Mouse (Mus musculus) midbrain, embryonic 10.5 days (tissue): ENCODE data around the gene Ifi27l2b. TPM values are rescaled to one million over a fixed set of nuclear protein-coding genes. Genes with fewer than 3 reads are reported as not detected.
"Not testable (repeated sequence)": the region's sequence is repeated elsewhere in the genome, so short reads cannot be mapped to it uniquely, and the experiment has no call there.

Experiments
- DNase-seq: peaks from one replicate; pipeline ENCODE4 v3.0.0-alpha.2; 2017; ENCODE audit warnings: low spot score
- H3K27ac ChIP-seq: fragments of 300-500 bp; sonication (generic); replicated peaks from 2 replicates; pipeline ENCODE4 v1.5.1; 2016; ENCODE audit warnings: mild to moderate bottlenecking
- H3K27me3 ChIP-seq: fragments of 300-500 bp; sonication (generic); 2 replicates; pipeline ENCODE4 v1.6.1; 2016; ENCODE audit warnings: low read depth, mild to moderate bottlenecking; ENCODE audit not compliant: poor library complexity, severe bottlenecking
- H3K36me3 ChIP-seq: fragments of 300-500 bp; sonication (generic); 2 replicates; pipeline ENCODE4 v1.6.1; 2016; ENCODE audit warnings: mild to moderate bottlenecking, moderate library complexity
- H3K4me1 ChIP-seq: fragments of 300-500 bp; sonication (generic); 2 replicates; pipeline ENCODE4 v1.6.1; 2016
- H3K4me3 ChIP-seq: fragments of 300-500 bp; sonication (generic); 2 replicates; pipeline ENCODE4 v1.5.1; 2016; ENCODE audit warnings: mild to moderate bottlenecking, moderate library complexity
- H3K9me3 ChIP-seq: fragments of 300-500 bp; sonication (generic); replicated peaks from 2 replicates; pipeline ENCODE4 v1.6.1; 2016; ENCODE audit warnings: mild to moderate bottlenecking
- WGBS: fragments of 180-500 bp; shearing (Covaris S2); methylation state at CpG from one replicate; pipeline ENCODE4 v1.1.7; 2016; 5-methylcytosine and 5-hydroxymethylcytosine counted together
- polyA plus RNA-seq: library from polyadenylated mRNA; unstranded; fragments of >200 nt; fragmentation: Nextera tagmentation; extraction: Ambion mirVana; gene quantifications from 2 replicates; pipeline ENCODE4 v1.2.1, GENCODE M21; 2016

Ifi27l2b gene
- polyA plus RNA-seq, 1 experiment from 2014 or later = not detected

DNA sequence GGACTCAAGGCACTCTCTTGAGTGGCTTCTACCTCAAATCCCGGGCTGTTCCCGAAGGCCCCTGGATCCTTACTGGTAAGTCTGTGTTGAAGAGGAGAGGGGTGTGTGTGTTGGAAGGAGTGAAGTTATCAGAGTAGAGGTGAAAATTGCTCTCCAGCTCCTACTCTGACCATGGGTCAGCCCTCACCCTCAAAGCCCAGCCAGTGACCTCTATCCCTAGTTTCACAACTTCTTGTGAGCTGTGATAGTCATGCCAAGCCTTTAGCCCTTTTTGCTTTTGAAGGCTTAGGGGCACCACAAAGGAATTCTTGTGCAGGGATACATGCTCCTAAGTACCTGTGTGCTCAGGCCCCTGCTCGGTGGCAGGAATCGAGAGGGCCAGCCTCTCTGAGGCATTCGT is 24.6 kb upstream of the Ifi27l2b start:
- DNase-seq = no peak
- Histone ChIP-seq H3K27ac (no peak overlapping the region), H3K4me3 (no peak overlapping the region), H3K9me3 (no peaks in the 10 kb centered on the region), H3K36me3 (no peaks in the 10 kb centered on the region), H3K4me1 (no peaks in the 10 kb centered on the region), H3K27me3 (no peaks in the 10 kb centered on the region)
- 85% methylated on average over 5 of the region's 5 CpGs for WGBS

DNA sequence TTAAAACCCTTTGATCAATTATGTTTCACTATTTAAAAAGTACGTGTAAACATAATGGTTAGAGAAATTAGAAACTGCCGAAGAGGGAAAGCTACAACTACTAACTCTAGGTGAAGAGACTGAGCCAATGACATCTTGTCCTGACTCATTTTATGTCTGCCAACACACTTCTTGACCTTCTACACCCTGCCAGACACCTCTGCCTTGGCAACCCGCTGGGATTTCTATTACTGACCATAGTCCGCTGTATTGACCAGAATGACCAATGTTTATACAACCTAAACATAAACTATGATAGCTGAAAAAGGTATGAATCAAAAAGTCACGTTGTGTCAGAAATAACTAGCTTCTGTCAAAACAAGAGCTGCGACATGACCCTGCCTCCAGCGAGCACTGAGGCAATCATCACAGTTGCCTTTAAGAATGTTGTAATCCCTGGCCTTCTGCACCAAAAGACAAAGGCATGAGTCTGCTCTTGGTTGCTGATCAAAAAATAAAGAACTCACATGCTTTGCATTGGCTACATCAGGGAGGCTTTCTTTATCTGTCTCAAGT is 20.5 kb upstream of the Ifi27l2b start:
- H3K9me3 ChIP-seq = no peaks in the 10 kb centered on the region
- 84% methylated on average over 7 of the region's 7 CpGs for WGBS
- no peak for DNase-seq
- no peak overlapping the region for H3K4me3 ChIP-seq
- no peaks in the 10 kb centered on the region for H3K36me3 ChIP-seq
- H3K27me3 ChIP-seq = no peaks in the 10 kb centered on the region
- H3K4me1 ChIP-seq = no peaks in the 10 kb centered on the region
- H3K27ac ChIP-seq = no peak overlapping the region

DNA sequence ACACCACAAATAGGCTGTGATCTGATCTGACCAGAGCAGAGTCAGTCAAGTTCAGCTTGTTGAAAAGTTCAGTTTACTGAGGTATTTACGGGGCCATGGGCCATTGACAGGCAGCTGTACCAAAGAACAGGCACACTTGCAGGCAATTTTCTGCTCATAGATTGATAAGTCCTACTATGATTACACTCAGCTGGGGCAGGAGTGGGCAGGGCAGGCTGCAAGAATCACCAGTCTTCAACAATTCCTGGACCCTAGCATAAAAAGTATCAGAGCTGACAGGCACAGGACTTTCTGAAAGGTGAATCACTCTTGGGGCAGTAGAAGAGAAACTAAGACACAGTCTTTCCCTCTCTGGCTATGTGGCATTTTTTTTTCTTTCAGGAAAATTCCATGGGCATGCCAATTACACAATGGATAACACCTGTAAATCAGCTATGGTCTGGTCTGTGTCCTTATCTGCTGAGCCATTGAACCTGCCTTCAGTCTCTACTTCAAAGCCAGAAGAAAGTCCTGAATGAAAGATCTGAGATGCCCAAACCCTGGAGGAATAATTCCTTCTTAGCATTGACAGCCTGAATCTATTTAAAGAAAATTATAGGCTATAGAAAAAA is 19.9 kb upstream of the Ifi27l2b start:
- H3K4me1 ChIP-seq = no peaks in the 10 kb centered on the region
- WGBS = 92% methylated on average over 1 of the region's 1 CpGs
- DNase-seq = no peak
- H3K27me3 ChIP-seq = no peaks in the 10 kb centered on the region
- H3K9me3 ChIP-seq = no peaks in the 10 kb centered on the region
- no peak overlapping the region for H3K27ac ChIP-seq
- no peak overlapping the region for H3K4me3 ChIP-seq
- H3K36me3 ChIP-seq = no peaks in the 10 kb centered on the region

DNA sequence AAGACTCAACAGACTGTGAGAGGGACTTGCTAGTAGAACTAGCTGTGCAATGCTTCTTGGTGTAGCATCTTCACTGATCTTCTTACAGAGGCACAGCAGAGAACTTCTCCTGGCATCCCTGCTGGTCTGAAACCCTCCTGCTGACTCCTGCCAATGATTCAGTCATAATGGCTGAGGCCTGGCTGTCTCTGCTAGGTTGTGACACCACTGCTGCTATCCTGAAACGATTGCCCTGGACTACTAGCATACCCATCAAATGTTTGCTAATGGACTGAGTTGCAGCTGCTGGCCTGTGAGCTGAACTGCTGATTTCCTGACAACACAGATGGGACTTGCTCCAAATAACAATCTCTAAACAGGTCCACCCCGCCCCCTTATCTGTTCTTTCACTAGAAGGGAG is 17.5 kb upstream of the Ifi27l2b start:
- Histone ChIP-seq H3K36me3 (no peaks in the 10 kb centered on the region), H3K4me3 (no peak overlapping the region), H3K4me1 (no peaks in the 10 kb centered on the region), H3K27me3 (no peaks in the 10 kb centered on the region), H3K27ac (no peak overlapping the region), H3K9me3 (peaks cover 5% of the 10 kb centered on the region; the same call in 1 of the 2 replicates)
- 67% methylated on average over 2 of the region's 2 CpGs for WGBS
- DNase-seq = no peak

DNA sequence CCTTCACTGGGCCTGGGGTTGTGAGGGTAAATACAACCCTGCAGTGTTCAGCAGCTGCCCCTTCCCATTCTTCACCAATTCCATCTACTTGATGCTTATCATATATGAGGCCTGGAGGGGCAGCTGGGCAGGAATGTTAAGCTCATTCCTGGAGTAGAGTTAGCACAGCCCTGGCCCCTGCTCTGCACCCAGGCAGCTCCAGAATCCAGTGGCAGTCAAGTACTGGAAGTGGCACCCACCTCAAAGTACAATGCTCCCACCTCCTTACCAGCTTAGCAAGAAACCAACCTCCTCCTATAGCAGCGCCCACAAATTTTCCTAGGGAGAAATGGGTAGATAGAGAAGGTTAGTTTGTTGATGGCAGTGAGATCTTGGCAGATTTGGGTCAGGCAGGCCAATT is 296 bp downstream of the Ifi27l2b start:
- H3K4me1 ChIP-seq, H3K36me3 ChIP-seq, H3K27ac ChIP-seq, H3K27me3 ChIP-seq, H3K9me3 ChIP-seq, H3K4me3 ChIP-seq, DNase-seq: not testable (repeated sequence)
- no CpG with 5 or more reads among the region's 1 CpGs for WGBS

DNA sequence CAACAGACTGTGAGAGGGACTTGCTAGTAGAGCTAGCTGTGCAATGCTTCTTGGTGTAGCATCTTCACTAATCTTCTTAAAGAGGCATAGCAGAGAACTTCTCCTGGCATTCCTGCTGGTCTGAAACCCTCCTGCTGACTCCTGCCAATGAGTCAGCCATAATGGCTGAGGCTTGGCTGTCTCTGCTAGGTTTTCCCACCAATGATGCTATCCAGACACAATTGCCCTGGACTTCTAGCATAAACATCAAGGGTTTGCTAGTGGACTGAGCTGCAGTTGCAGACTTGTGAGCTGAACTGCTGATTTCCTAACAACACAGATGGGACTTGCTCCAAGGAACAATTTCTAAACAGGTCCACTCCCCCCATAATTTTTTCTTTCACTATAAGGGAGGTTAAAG is 3.7 kb downstream of the Ifi27l2b start:
- no peaks in the 10 kb centered on the region for H3K36me3 ChIP-seq
- no peaks in the 10 kb centered on the region for H3K9me3 ChIP-seq
- no peaks in the 10 kb centered on the region for H3K4me1 ChIP-seq
- H3K27me3 ChIP-seq = no peaks in the 10 kb centered on the region
- DNase-seq = no peak
- H3K27ac ChIP-seq = no peak overlapping the region
- no peak overlapping the region for H3K4me3 ChIP-seq

DNA sequence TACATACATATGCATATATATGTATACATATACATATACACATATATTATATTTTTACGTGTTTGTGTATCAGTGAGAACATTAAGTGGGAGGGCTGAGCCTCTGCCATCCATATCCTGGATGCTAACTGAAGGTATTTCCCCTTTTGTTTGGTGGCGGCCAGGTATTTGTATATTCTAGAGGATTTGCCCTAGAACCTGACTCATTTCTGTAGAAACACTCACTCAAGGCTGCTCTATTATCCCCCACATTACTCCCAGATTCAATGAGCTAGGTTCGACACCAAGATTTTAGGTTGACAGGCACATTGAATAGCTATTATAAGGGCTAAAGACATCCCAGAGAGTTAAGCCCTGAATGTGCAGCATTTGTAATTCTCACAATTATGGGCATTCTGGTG is 12.0 kb downstream of the Ifi27l2b start:
- Histone ChIP-seq H3K4me3 (no peak overlapping the region), H3K27me3 (no peaks in the 10 kb centered on the region), H3K9me3 (no peaks in the 10 kb centered on the region), H3K36me3 (no peaks in the 10 kb centered on the region), H3K4me1 (0 out of 2 replicates have a peak, but pooled peaks cover 2% of the 10 kb centered on the region), H3K27ac (no peak overlapping the region)
- 75% methylated on average over 3 of the region's 3 CpGs for WGBS
- DNase-seq = no peak

DNA sequence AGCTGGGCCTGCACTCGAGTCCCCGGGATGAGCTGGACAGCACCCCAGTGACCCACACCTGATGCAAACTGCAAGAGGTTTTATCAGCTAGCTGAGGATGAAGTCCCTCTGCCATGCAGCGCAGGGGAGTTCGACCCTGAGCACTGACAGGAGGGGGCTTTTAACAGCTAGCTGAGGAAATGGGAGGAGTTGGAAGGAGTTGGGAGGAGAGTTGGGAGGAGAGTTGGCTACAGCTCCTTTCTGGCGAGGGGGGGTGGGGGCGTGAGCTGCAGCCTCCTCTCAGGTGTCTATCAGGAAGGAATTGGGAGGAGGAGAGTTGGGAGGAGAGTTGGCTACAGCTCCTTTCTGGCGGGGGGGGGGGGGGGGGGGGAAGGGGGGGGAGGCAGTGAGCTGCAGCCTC is 12.8 kb downstream of the Ifi27l2b start:
- H3K4me3 ChIP-seq, H3K36me3 ChIP-seq, H3K4me1 ChIP-seq, H3K27ac ChIP-seq, DNase-seq, H3K27me3 ChIP-seq, H3K9me3 ChIP-seq: not testable (repeated sequence)
- WGBS = 50% methylated on average over 6 of the region's 7 CpGs

DNA sequence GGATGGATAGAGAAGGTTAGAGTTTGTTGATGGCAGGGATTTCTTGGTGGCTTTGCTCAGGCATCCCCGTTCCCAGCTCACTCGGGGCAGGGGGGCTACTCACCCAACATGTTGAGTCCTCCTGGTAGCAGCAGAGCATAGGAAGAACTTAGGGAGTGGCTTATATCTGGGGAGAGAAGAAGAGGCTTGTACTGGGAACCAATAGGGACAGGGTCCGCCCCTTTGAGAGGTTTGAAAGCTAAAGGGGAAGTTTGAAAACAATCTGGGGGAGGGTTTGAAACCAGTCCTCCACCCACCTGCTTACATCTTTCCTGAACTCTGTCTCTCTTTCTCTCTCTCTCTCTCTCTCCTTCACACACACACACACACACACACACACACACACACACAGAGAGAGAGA is 13.5 kb downstream of the Ifi27l2b start, which contains the start of gene Ifi27l2a:
Gene Ifi27l2a, minus strand, starts transcription at position 157 of the 400 bp plus-strand sequence.
- WGBS = 50% methylated on average over 3 of the region's 3 CpGs
- H3K27ac ChIP-seq = no peak within 1 kb of the TSS
- H3K4me1 ChIP-seq = 0 out of 2 replicates have a peak, but pooled peaks cover 2% of the 10 kb centered on the region
- H3K9me3 ChIP-seq = no peaks in the 10 kb centered on the region
- no peaks in the 10 kb centered on the region for H3K27me3 ChIP-seq
- H3K4me3 ChIP-seq = no peak within 1 kb of the TSS
- no peak for DNase-seq
- H3K36me3 ChIP-seq = no peaks in the 10 kb centered on the region

DNA sequence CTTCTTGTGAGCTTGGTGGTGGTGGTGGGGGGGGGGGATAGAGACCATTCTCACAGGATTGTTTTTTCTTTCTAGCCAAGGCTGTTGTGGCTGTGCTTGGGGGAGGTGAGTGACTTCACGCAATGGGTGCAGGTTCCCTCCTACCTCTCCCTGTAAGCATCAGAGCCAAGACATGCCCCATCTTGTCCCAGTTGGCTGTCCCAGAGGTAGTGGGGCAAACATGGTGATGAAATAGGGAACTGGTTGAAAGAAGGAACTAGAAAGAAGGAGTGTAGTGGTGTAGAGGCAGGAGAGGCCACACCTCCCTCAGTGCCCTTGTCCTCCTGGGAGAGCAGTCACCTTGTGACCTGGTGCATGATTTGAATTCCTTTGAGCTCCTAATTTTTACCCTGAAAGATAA is 19.4 kb downstream of the Ifi27l2b start:
- H3K9me3 ChIP-seq = no peaks in the 10 kb centered on the region
- no peak overlapping the region for H3K27ac ChIP-seq
- no peaks in the 10 kb centered on the region for H3K36me3 ChIP-seq
- 0 out of 2 replicates have a peak, but pooled peaks cover 2% of the 10 kb centered on the region for H3K4me1 ChIP-seq
- no peak for DNase-seq
- H3K4me3 ChIP-seq = no peak overlapping the region
- H3K27me3 ChIP-seq = no peaks in the 10 kb centered on the region
- WGBS = 88% methylated on average over 1 of the region's 1 CpGs

DNA sequence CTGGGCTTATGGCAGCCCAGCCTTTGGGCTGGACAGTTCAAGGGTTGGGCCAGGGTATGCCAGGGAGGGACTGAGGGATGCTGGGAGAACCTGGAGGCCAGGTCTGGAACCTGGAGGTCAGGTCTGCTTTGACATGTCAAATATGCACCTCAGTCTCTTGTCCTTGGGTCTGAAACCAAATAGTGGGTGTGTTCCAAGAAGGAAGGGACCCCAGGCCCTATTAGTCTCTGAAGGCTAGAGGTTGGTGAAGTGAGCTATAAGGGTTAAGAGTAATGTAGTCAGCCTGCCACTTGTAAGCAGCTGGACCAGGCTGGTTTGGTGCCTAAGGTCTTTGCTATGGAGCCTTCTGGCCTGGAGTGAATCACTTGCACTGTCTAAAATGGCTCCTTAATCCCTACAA is 22.2 kb downstream of the Ifi27l2b start:
- Histone ChIP-seq H3K9me3 (no peaks in the 10 kb centered on the region), H3K27ac (no peak overlapping the region), H3K27me3 (no peaks in the 10 kb centered on the region), H3K4me3 (no peak overlapping the region), H3K36me3 (no peaks in the 10 kb centered on the region), H3K4me1 (no peaks in the 10 kb centered on the region)
- DNase-seq = no peak

DNA sequence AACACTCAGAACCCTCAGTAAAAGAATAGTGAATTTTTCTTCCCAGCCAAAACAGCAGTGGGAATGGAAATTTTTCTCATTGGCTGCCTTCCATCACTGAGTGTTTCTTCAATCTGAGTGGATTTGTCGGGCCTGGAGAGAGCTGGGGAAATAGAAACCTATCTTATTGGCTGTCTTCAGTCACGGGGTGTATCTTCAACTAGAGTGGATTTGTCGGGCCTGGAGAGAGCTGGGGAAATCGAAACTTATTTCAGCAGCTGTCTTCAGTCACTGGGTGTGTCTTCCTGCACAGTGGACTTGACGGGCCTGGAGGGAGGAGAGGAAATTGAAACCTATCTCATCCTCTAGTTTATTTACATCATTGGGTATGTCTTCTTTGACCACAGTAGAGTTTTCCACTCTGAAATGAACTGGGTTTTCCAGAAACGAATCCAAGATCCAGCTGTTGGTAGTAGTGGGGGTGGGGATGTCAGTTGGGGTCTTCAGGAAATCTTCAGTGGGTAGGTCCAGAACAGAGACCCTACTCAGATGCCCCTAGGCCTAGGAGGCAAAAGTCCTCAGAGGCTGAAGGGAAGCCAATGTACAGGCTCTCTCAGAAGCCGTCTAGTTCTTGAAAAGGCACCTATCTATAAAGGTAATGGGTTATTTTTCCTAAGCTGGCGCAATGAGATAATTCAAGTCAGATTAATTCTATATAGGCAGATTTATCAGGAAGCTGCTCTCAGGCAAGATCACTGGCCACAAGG is 22.9 kb downstream of the Ifi27l2b start, which contains the start of gene Ifi27:
Gene Ifi27, plus strand, starts transcription at position 226 of the 746 bp plus-strand sequence.
- H3K4me3 ChIP-seq = no peak within 1 kb of the TSS
- H3K27me3 ChIP-seq = no peaks in the 10 kb centered on the region
- no peak for DNase-seq
- H3K4me1 ChIP-seq = no peaks in the 10 kb centered on the region
- H3K27ac ChIP-seq = no peak within 1 kb of the TSS
- 76% methylated on average over 8 of the region's 8 CpGs for WGBS
- no peaks in the 10 kb centered on the region for H3K36me3 ChIP-seq
- H3K9me3 ChIP-seq = no peaks in the 10 kb centered on the region

DNA sequence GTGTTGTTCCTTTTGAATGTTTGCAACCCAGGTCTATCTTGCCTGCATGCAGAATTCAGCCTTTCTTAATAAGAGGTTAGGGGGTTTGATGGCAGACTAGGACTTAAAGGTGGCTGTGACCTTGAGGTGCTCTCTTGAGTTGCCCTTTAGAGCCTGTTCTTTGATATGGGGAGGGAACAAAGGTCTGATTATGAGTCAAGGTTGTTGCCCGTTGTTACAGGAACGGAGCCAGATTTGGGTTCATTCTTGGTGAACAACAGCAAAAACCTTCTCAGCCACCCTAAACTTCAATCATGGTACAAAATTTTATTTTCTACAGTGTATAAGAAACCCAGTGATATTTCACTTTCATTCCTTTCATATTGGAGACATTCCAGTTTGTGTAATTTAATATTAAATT is 23.6 kb downstream of the Ifi27l2b start:
- no peak overlapping the region for H3K27ac ChIP-seq
- H3K27me3 ChIP-seq = no peaks in the 10 kb centered on the region
- H3K36me3 ChIP-seq = no peaks in the 10 kb centered on the region
- 88% methylated on average over 2 of the region's 2 CpGs for WGBS
- H3K9me3 ChIP-seq = no peaks in the 10 kb centered on the region
- H3K4me3 ChIP-seq = no peak overlapping the region
- H3K4me1 ChIP-seq = no peaks in the 10 kb centered on the region
- no peak for DNase-seq
